Mouse (Mus musculus) adrenal gland, postnatal 10 days (tissue): ENCODE measurements around the gene Trub1. TPM values are rescaled to one million over a fixed set of nuclear protein-coding genes. Genes with fewer than 3 reads are reported as not detected.

Experiments used
- DNase-seq: peaks from one replicate; pipeline ENCODE4 v3.0.0; 2021; ENCODE audit warnings: mixed read lengths
- long read RNA-seq, 2 experiments: library from polyadenylated mRNA; stranded (forward); transcript quantifications; one replicate each; pipeline ENCODE4 v2.0.0; 2021
- total RNA-seq, 2 experiments: library from RNA; stranded (reverse); gene quantifications; 2 replicates each; pipeline ENCODE4 v1.2.3; 2021

Gene Trub1
- 10 to 100 TPM; 16.3 to 18.1 TPM for total RNA-seq
- long read RNA-seq, experiment 1, transcript Trub1-202 (8 exons, 3,789 nt) = major isoform, 32 of 41 reads
- long read RNA-seq, experiment 1, partial matches to known transcripts = 1 of 41 reads
- long read RNA-seq, experiment 1, other reads (novel, unspliced or antisense) = 6 of 41 reads
- long read RNA-seq, experiment 2, transcript Trub1-202 (8 exons, 3,789 nt) = major isoform, 21 of 24 reads
- long read RNA-seq, experiment 2, partial matches to known transcripts = 0 of 24 reads
- long read RNA-seq, experiment 2, other reads (novel, unspliced or antisense) = 1 of 24 reads

DNA sequence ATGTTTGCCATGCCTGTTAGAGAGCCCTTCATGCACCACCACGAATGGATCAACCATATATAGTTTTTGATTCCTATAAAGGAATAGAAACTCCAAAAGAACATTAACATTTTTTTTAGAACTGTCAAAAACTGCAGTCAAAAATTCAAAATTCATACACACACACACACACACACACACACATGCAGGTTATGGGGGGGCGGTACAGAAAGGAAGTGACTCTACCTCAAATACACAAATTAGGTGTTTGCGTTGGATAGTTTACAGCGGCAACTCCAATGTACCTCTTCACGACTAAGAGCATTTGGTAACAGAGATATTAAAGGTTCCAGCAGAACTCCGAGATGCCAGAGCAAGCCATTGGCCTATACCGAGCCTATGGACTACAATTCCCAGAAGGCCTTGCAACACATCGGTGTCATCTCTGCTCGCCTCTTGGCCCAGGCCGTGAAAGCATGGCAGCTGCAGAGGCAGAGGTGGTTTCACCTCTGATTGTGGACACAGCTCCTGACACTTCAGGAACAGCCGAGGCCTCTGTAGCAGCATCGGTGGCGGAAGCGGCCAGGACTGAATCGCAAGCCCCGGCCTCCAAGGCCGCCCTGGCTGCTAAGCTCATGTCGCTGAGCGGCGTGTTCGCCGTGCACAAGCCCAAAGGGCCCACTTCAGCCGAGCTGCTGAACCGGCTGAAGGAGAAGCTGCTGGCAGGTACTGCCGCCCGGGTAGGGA, at the start of gene Trub1:
Gene Trub1 (plus strand): TSS at position 421 of the 726 bp plus-strand sequence.
- DNase-seq = peak; percentile 87

DNA sequence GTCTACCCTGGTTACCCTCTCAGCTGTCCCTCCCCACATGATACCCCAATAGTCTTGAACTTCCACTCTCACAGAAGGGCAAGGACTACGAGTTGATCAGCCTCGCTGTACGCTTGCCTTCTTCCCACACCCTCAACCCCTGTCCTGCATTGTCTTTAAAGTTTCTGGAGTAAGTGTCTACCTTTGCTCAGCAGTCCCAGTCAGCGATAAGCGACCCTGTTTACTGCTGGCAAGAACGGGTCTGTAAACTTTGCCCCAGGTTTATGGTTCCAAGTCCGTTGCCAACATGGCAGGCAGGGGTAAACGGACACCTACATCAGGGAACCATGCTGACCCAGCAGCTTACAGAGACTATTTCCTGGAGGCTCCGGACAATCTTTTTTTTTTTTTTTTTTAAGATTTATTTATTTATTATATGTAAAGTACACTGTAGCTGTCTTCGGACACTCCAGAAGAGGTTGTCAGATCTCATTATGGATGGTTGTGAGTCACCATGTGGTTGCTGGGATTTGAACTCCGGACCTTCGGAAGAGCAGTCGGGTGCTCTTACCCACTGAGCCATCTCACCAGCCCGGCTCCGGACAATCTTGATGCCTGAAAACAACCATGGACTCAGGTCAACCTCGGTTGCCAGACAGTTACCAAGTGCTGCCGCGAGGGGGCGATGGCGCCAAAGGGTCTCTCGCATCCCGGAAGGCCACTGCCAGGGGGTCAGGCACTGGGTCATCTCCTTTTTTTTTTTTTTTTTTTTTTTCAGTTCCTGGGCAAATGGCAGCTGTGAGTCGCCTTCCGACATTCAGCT, 48.8 kb upstream of the Trub1 start:
- peak; percentile 91 for DNase-seq

DNA sequence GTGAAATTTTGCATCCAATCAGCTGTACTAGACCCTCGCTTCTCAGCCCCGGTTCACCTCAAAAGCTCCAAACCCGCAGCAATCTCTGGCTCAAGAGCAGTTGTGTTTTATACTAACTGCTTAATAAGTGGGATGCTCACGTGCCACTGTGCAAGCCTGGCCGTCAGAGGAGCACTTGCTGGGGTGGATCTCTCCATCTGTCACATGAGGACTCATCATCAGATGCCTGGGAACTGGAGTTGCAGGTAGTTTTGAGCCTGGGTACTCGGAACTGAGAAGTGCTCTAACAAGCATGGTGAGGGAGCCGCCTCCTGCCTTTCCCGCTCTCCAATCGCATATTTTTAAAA, 48.2 kb upstream of the Trub1 start:
- DNase-seq = no peak

DNA sequence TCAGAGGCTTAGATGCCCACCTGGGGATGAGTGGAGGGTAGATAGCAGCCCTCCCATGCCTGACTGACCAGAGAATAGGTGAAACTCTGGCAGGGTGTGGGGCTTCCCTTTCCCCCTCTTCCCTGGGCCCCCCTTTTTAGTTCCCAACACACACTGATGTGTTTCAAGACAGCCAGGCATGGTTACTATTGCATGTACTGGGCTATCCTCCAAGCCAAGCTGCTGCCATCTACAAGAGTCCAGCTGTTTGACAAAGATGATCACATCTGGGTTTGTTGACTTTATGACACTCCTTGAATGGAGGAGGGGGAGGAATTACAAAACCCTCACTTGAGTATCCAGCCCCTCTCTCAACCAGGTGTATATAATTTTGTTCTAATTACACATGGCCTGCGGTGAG, 44.8 kb upstream of the Trub1 start:
- no peak for DNase-seq

DNA sequence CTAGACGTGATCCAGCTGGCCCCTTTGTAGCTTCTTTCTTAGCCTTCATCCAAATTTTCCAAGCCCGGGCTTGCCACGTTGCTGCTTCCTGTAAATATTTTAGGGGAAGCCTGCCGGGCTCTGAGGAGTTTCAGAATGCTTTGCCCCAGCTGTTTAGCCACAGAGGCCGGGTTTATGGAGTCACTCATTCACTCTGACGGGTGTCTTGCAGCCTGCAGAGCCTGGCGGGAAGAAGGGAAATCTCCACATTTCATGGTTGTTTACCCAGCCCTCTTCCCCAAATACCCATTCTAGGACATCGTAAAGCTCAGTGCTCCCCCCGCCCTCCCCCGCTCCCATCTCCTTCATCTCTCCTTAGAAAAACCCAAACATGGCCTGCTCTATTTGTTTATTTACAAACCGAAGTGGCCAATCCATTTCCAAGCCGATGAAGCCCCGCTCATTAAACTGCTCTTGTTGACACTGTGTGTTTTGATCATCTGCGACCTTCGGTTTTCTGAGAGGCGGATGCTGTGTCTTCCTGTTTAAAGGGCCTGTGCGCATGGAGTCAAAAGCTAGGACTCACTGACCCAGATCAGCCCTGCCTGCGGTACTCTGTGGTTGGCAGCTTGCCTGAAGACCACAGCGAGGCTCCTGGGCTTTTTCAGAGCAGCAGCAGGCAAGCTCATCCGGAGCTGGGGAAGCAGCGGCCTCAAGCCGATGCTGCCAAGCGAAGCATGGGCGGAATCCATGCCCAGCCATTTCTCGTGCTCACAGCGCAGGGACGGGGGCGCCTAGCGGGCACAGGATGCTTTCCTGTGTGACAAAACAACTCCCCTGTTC, 41.1 kb upstream of the Trub1 start:
- peak; percentile 73 for DNase-seq

DNA sequence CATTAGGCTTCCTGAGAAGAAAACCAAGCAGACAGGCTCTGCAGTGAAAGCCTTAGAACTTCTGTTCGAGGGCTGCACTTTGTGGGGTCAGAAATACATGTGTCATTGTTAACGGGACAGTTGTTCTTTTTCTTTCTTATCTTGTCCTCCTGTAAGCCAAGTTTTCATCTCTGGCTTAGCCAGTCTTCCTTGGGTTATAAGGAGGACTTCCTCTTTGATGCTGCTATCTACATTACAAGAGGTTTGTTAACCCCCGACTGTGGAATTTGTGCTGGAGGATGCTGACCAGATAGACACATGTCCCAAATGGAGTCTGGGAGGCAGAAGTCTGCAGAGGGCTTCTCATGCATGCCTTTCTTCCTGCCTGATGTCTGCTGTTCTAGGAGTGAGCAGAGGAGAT, 39.5 kb upstream of the Trub1 start:
- no peak for DNase-seq

DNA sequence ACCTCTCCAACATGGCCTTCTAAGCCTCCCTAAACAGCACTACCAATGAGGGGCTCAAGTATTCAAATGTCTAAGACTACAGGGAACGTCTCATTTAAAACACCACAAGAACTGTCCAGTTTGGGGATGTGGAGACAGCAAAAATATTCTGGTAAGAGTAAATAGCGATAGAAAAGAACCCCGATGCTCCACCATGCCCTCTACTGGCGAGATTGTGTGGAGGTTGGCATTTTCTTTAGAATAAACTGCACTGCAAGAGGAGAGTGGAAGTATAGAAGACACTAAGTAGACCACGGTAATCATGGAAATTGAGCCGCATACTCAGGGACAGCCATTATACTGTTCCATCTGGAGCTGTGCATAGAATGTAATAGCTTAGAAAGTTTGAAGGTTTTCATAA, 38.8 kb upstream of the Trub1 start:
- DNase-seq = no peak

DNA sequence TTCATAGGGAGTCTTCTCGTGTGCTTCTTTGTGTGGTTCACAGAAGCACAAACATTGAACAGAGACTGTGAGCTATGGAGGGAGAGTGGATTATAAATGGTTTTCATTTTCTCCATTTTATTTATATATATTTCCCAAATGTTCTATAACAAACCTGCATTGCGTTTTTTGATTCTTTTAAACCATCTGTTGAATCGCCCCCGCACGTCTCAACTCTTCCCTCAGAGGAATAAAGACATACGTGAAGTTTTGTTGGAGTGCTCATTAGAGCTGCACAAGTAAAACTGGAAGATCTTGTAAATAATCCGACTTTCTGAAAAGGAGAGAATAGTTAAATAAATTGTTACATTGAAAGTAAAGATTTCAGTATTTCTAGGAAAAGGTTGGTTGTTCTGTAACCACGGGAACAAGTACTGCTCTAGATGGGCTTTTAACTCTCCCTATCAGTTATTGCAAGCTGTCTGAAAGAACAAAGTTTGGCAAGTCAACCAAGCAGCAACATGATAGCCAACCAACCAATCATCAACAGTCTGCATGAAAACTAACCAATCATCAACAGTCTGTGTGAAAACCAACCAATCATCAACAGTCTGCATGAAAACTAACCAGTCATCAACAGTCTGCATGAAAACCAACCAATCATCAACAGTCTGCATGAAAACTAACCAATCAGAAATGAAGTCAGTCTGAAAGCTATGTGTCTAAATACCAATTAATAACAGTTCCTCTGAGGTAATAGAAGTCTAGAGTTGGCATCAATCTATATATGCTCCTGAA, 37.5 kb upstream of the Trub1 start:
- no peak for DNase-seq

DNA sequence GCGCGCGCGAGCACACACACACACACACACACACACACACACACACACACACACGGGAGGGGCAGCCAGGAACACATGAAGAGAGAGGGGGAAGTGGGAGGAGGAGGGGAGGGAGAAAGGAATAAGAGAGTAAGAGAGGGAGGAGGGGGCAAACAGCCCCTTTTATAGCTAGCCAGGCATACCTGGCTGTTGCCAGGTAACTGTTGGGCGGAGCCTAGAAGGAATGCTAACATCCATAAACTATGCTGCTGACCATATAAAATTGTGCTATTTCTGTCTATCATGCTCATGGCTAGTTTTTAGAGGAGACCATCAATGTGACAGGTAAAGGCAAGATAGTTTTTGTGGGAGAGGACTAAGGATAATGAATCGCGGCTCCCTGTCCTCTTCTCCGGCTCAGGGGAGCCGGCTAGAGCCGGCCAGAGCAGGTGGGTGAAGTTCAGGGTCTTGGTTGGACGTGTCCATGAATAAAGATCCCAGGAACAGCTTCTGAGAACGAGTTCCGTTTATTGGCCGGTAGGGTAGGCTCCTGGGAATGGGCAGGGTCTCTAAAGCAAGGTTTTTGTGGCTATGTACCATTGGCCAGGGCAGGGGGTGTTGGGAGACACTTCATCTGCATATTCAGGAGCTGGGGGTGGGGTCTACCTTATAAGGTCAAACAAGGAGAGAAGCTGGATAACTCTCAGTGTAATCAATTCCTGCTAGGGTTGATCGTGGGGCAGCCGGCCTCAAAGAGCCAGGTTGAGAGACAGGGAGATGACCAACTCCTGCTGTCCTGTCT, 34.7 kb upstream of the Trub1 start:
- no peak for DNase-seq

DNA sequence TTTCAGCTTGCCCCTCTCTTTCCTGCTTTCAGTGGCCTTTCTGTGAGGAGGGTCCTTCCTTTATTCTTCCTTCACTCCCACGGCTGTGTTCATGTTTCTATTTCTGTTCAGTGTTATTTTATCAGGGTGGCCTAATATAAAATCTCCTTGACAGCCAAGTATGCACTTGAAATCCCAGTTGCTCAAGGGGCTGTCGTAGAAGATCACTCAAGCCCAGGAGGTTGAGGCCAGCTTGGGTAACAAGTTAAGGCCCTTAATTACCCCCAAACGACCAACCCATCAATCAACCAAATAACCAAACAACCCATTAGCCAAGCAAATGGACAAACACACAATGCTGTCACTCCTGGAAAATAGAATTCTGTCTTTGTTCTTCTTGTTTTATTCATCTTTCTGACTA, 29.3 kb upstream of the Trub1 start:
- no peak for DNase-seq

DNA sequence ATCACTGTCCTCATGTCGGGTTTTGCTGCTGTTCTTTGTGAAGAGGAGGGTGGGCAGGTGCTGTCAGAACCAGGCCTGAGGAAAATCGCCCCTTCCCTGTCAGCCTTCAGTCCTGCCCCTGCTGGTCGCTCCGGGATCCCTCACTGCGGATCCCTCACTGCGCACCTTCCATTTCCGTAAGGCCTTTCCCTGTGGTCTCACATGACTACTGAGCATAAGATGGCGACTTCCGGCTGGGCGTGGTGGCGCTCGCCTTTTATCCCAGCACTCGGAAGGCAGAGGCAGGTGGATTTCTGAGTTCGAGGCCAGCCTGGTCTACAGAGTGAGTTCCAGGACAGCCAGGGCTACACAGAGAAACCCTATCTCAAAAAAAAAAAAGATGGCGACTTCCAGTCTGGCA, 27.4 kb upstream of the Trub1 start:
- DNase-seq = no peak

DNA sequence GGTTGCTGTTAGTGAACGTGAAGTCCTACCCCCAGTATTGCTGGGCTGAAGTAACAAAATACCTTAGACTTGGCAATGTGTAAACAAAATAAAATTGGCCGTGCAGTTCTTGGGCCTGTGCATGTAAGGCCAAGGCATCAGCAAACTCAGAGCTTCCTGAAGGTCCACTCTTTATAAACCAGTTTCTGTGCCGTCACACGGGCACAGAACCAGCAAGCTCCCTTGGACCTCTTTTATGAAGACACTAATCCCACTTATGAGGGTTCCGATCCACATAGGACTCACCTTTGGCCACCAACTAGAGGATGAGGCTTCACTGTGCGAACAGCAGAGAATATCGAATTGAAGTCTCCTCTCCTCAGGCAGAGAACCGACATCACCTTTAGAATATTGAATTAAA, 25.9 kb upstream of the Trub1 start:
- DNase-seq = no peak

DNA sequence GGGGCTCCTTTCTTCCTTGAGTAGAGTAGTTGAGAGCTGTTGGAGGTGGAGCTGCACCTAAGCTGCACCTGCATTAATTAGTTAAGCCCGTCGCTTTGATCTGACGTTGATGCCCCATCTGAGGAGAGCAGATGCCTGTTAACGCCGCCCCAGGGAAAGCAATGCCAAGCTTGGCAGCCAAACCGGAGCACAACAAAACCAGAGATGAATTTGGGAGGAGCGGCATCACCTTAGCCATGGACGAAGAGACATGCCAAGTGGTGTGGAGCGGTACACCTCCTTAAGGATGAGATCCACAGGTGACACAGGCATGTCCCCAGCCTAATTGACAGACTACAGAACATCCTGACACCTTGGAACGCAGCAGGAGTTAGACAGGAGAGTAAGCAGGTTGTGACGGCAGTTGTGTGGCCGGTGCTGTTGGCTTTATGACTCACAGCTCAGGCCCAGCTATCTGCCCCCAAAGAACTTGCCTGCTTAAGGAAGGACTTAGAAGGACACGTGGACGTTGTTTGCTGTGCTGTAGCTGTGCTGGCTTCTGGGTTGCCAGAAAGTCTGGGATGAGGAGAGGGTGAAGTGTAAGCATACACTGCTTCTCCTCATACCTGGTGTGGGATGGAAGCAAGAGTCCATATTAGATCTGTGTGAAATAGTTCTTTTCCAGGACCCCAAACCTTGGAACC, 24.8 kb upstream of the Trub1 start:
- DNase-seq = no peak

DNA sequence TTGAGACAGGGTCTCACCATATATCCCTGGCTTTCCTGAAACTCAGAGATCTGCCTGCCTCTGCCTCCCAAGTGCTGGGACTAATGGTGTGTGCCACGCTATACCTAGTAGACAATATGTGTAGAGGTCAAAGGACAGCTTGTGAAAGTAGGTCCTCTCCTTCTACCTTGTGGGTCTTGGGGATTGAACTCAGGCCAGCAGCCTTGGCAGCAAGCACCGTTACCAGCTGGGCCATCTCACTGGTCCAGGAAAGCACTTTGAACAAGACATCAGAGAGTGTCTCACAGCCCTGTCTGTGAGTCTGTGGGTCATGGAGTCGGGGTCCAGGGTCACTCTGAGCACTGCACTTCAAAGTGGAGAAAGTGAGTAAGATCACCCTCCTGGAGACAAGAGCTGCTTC, 24.1 kb upstream of the Trub1 start:
- DNase-seq = no peak

DNA sequence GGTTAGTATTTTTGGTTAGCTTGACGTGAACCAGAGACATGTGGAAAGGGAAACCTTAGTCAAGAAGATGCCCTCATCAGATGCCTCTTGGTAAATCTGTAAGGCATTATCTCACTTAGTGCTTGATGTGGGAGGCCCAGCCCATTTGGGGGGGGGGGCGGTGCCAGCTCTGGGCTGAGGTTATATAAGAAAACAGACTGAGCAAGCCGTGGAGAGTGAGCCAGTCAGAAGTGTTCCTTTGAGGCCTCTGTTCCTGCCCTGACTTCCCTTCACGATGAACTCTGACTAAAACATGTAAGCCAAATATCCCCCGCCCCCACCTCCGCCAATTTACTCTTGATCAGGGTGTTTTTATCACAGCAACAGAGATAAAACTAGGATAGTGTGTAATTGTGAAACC, 22.8 kb upstream of the Trub1 start:
- no peak for DNase-seq

DNA sequence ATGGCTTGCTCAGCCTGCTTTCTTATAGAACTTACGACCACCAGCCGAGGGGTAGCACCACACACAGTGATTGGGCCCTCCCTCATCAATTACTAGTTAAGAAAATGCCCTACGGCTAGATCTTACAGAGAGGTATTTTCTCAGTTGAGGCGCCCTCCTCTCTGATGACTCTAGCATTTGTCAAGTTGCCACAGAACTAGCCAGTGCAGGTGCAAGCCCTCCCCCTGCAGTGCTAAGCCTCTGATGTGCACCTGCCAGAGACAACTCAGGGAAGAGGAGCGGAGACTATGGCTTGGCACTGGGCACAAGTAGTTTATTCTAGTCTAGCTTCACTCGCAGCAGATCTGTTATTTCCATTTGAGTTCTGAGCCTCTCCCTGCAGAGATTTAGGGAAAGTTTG, 21.2 kb upstream of the Trub1 start:
- DNase-seq = no peak

DNA sequence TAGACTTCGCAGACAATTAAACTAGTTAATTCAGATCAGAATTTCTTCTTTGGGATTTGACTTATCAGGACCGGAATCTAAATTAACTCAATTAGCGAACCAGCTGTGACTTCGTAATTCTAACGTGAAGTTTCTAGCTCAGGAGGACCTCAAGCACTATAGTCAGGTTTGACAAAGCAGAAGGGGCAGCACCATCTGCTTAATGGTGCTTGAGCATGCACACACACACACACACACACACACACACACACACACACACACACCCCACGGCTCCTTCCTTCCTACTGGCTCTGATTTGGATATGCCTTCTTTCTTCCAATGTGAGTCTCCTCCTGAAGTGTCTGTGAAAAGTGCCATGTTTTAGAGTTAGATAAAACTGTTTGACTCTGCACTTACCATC, 18.7 kb upstream of the Trub1 start:
- no peak for DNase-seq

DNA sequence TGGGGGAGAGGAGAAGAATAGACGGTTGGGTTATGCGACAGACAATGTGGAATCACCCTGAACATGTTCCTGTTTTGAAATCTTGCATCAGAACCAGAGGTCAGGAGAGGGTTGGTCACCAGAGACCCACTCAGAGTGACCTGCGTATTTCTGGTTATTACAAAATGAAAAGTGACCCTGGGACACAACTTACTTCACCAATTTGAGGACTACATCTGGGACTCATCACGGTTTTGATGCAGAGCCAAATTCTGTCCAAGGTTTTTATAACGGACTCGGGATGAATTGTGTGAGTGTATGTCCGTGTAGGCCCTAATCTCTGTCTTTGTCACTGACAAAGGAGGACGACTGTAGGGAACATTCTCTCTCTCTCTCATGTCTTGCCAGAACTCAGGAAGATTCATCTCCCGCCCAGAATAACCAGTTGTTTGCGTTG, 16.1 kb upstream of the Trub1 start:
- peak; percentile 48 for DNase-seq

DNA sequence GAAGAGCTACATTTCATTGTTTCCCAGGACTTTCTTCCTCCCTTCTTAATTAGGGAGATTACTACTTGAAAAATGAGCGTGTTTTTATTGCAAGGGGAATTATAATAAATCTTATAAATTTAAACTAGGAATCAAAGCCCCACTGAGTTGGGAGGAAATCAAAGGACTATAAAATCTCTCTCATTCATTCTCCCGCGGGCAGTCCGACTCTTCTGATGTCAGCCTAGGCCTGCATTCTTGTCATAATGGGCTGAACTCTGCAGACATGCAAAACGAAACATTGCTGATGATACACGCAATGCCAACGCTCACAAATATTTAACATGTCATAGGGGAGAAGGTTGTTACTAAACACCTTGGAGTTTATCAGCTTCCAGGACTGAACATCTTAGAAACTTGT, 15.7 kb upstream of the Trub1 start:
- DNase-seq = no peak

DNA sequence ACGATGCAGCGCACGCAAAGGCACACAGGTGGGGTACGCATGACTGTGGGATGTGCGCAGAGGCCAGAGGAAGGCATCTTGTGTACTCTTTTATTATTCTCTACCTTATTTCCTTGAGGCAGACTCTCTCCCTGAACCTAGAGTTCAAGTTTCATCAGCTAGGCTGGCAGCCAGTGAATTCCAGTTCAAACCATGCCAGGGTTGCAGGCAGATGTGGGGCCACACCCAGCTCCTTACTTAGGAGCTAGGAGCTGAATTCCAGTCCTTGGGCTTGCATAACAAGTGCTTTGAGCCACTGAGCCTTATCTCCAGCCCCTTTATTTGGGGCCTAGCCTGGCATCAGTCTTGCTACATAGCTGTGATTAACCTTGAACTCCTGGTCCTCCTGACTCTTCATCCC, 13.4 kb upstream of the Trub1 start:
- DNase-seq = no peak
